Mouse (Mus musculus): Measurements from ENCODE around the gene Btbd17.

Btbd17 gene

GRCm38 (mm10) chr11:114802540-114803267, 7.0 kb upstream of the Btbd17 start:
- DNase-seq = no peak

GRCm38 (mm10) chr11:114801906-114802305, 6.2 kb upstream of the Btbd17 start:
- no peak for DNase-seq

- no peak for DNase-seq
These were observed 2.9 kb upstream of the Btbd17 start, which contains the start of gene Gpr142 for GRCm38 (mm10) chr11:114798624-114799023. Gpr142 (plus strand) TSS chr11:114798924.

GRCm38 (mm10) chr11:114797981-114798380, 2.2 kb upstream of the Btbd17 start:
- no peak for DNase-seq

- no peak for DNase-seq
These were observed 1.4 kb upstream of the Btbd17 start for GRCm38 (mm10) chr11:114797176-114797575.

GRCm38 (mm10) chr11:114795231-114795746, 456 bp downstream of the Btbd17 start:
- DNase-seq = peak; percentile 26

- no peak for DNase-seq
These were observed 1.1 kb downstream of the Btbd17 start for GRCm38 (mm10) chr11:114794691-114795090.

- no peak for DNase-seq
These were observed 1.7 kb downstream of the Btbd17 start for GRCm38 (mm10) chr11:114793868-114794545.

- no peak for DNase-seq
These were observed 2.7 kb downstream of the Btbd17 start for GRCm38 (mm10) chr11:114792931-114793494.

- DNase-seq = no peak
These were observed 3.8 kb downstream of the Btbd17 start for GRCm38 (mm10) chr11:114791891-114792411.

GRCm38 (mm10) chr11:114791351-114791889, 4.3 kb downstream of the Btbd17 start:
- no peak for DNase-seq

- no peak for DNase-seq
These were observed 4.9 kb downstream of the Btbd17 start for GRCm38 (mm10) chr11:114790841-114791240.

- DNase-seq = no peak
These were observed 5.6 kb downstream of the Btbd17 start for GRCm38 (mm10) chr11:114790171-114790570.

GRCm38 (mm10) chr11:114789716-114790115, 6.0 kb downstream of the Btbd17 start:
- no peak for DNase-seq

GRCm38 (mm10) chr11:114789061-114789714, 6.6 kb downstream of the Btbd17 start:
- peak; percentile 66 for DNase-seq

GRCm38 (mm10) chr11:114787611-114788010, 8.1 kb downstream of the Btbd17 start:
- no peak for DNase-seq

- DNase-seq = no peak
These were observed 9.4 kb downstream of the Btbd17 start for GRCm38 (mm10) chr11:114786326-114786725.

- no peak for DNase-seq
These were observed 9.9 kb downstream of the Btbd17 start for GRCm38 (mm10) chr11:114785892-114786291.

GRCm38 (mm10) chr11:114780076-114780475, 15.7 kb downstream of the Btbd17 start:
- peak; percentile 22 for DNase-seq

GRCm38 (mm10) chr11:114771896-114772295, 23.8 kb downstream of the Btbd17 start:
- DNase-seq = no peak

GRCm38 (mm10) chr11:114769911-114770310, 25.8 kb downstream of the Btbd17 start:
- no peak for DNase-seq
